ENCODE assay signal across 29 mouse cellular contexts in the genomic region with DNA sequence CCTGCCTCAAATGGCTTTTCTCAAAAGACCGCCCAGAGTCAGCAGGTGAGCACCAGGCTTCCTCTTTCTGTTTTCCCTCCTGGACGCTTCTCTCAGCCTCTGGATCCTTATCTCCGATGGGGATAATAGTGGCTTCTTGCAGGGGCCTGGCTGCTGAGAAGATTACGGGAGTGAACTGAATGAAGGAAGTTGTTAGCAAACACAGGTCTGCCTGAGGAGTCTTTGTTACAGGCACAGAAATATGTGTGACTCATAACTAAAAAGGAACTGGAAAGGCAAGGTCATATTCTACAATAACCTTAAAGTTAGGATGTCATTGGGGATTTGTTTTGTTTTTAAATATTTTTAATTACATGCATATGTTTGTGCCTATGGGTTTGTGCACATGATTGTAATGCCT. TPM values are rescaled to one million over a fixed set of nuclear protein-coding genes. Genes with fewer than 3 reads are reported as not detected.
DNase-seq lines count a peak whose midpoint lies in the region; ATAC-seq and TF ChIP-seq lines count a peak whose summit lies in the region.
"Had no signal": no experiment of that assay in that cellular context is flagged by ENCODE, and none has a peak within 500 bp of the region (broad histone marks: within the 10 kb centered on the region; RNA-seq: fewer than 3 reads in every experiment).

No protein-coding gene starts in this region.

- TF ChIP-seq CTCF in intestine, postnatal 0 days (IDR thresholded peaks at IDR 0.05; ENCODE audit: low read depth) = no peak
- TF ChIP-seq CTCF in ES-Bruce4 (IDR thresholded peaks at IDR 0.05; ENCODE audit: low read depth, low read length) = no peak

- no peaks in the 10 kb centered on the region for H3K9me3 ChIP-seq in intestine, embryonic 15.5 days
- no peaks in the 10 kb centered on the region for H3K9me3 ChIP-seq in intestine, postnatal 0 days (ENCODE audit: control insufficient read depth)
- no peaks in the 10 kb centered on the region for H3K9me3 ChIP-seq in ES-Bruce4 (replicated peaks; ENCODE audit: control insufficient read depth, insufficient read depth, low read length, poor library complexity, severe bottlenecking)
- H3K9me3 ChIP-seq: G1E; heart, embryonic 13.5 days; limb, embryonic 13.5 days; lung, embryonic 15.5 days; midbrain, embryonic 15.5 days had no signal

- H3K4me1 ChIP-seq in intestine, embryonic 15.5 days (replicated peaks) = peaks cover 3% of the 10 kb centered on the region
- H3K4me1 ChIP-seq in intestine, postnatal 0 days (replicated peaks; ENCODE audit: control insufficient read depth, insufficient read depth, low read length) = no peaks in the 10 kb centered on the region
- H3K4me1 ChIP-seq in ES-Bruce4 (ENCODE audit: control insufficient read depth, insufficient read depth, low read length) = peaks cover 9% of the 10 kb centered on the region

- WGBS in intestine, embryonic 15.5 days = 53% methylated on average over 4 of the region's 4 CpGs
- WGBS in intestine, postnatal 0 days = 35% methylated on average over 4 of the region's 4 CpGs

- DNase-seq in induced T-regulatory cell, adult 2 months (ENCODE audit: low read depth) = peak; percentile 41
- no peak for DNase-seq in right cerebral cortex, postnatal 36 days (ENCODE audit: low spot score in 2 of 2)
- no peak for DNase-seq in heart, adult 18-20 months
- DNase-seq in kidney, adult 11 months = no peak
- DNase-seq: adrenal gland, postnatal 10 days; cerebellum, adult 11 months; cerebellum, adult 9-10 months; cerebellum, postnatal 36 days; gastrocnemius, postnatal 25 days; heart, adult 2 months; heart, postnatal 10 days; kidney, adult 8-10 months; kidney, postnatal 14 days; layer of hippocampus, adult 9-11 months; lung, postnatal 4 days; right cerebral cortex, adult 18-20 months; right cerebral cortex, postnatal 4 days had no signal

- no peak for TF ChIP-seq POLR2A in ES-Bruce4 (IDR thresholded peaks at IDR 0.05; ENCODE audit: insufficient read depth, low read length)

- H3K4me3 ChIP-seq in intestine, embryonic 15.5 days (replicated peaks) = no peak overlapping the region
- H3K4me3 ChIP-seq in intestine, postnatal 0 days (ENCODE audit: low read depth, low read length) = no peak overlapping the region
- H3K4me3 ChIP-seq in ES-Bruce4 (ENCODE audit: low read depth, low read length) = no peak overlapping the region
- H3K4me3 ChIP-seq: heart, adult 2 months; heart, embryonic 13.5 days; limb, embryonic 13.5 days; lung, embryonic 15.5 days; midbrain, embryonic 15.5 days had no signal

- H3K27ac ChIP-seq in intestine, embryonic 15.5 days = no peak overlapping the region
- no peak overlapping the region for H3K27ac ChIP-seq in intestine, postnatal 0 days (ENCODE audit: low read depth, low read length)
- H3K27ac ChIP-seq in ES-Bruce4 (ENCODE audit: insufficient read depth, low read length) = peak overlapping the region; percentile 40
- H3K27ac ChIP-seq: heart, adult 2 months; heart, embryonic 13.5 days; hindbrain, embryonic 14.5 days; limb, embryonic 13.5 days; lung, embryonic 15.5 days; midbrain, embryonic 15.5 days had no signal

- 0 out of 2 replicates have a peak, but pooled peaks have one; percentile 31 for ATAC-seq in intestine, embryonic 15.5 days
- ATAC-seq in intestine, postnatal 0 days = no peak
- ATAC-seq: forebrain, embryonic 14.5 days; midbrain, embryonic 15.5 days; Patski had no signal

- no peaks in the 10 kb centered on the region for H3K27me3 ChIP-seq in intestine, embryonic 15.5 days (replicated peaks)
- H3K27me3 ChIP-seq in intestine, postnatal 0 days (replicated peaks; ENCODE audit: control insufficient read depth, insufficient read depth, low read length) = no peaks in the 10 kb centered on the region
- H3K27me3 ChIP-seq in ES-Bruce4 (ENCODE audit: control insufficient read depth, insufficient read depth, low read length, poor library complexity, severe bottlenecking) = no peaks in the 10 kb centered on the region
- H3K27me3 ChIP-seq: limb, embryonic 13.5 days; lung, embryonic 15.5 days; midbrain, embryonic 15.5 days; Patski had no signal

- no peaks in the 10 kb centered on the region for H3K36me3 ChIP-seq in intestine, embryonic 15.5 days
- no peaks in the 10 kb centered on the region for H3K36me3 ChIP-seq in intestine, postnatal 0 days (ENCODE audit: control insufficient read depth, insufficient read depth)
- H3K36me3 ChIP-seq in ES-Bruce4 (ENCODE audit: control insufficient read depth, insufficient read depth, low read length, poor library complexity, severe bottlenecking) = no peaks in the 10 kb centered on the region
- H3K36me3 ChIP-seq: G1E; heart, embryonic 13.5 days; limb, embryonic 13.5 days; lung, embryonic 15.5 days; midbrain, embryonic 15.5 days had no signal

- H3K9ac ChIP-seq in intestine, embryonic 15.5 days = no peak overlapping the region
- no peak overlapping the region for H3K9ac ChIP-seq in intestine, postnatal 0 days (ENCODE audit: low read depth, low read length)
- peak overlapping the region; percentile 7 for H3K9ac ChIP-seq in ES-Bruce4 (ENCODE audit: low read depth, poor library complexity, severe bottlenecking)
- H3K9ac ChIP-seq: heart, embryonic 13.5 days; hindbrain, embryonic 14.5 days; limb, embryonic 13.5 days; lung, embryonic 15.5 days; midbrain, embryonic 15.5 days had no signal

- 0 out of 2 replicates have a peak, but pooled peaks have one; percentile 21 for TF ChIP-seq EP300 in ES-Bruce4 (IDR thresholded peaks at IDR 0.05; ENCODE audit: insufficient read depth, low read depth, low read length)

- H3K4me2 ChIP-seq in intestine, embryonic 15.5 days (replicated peaks) = no peak overlapping the region
- H3K4me2 ChIP-seq in intestine, postnatal 0 days (replicated peaks; ENCODE audit: low read depth) = no peak overlapping the region
- H3K4me2 ChIP-seq: heart, embryonic 13.5 days; hindbrain, embryonic 14.5 days; limb, embryonic 13.5 days; liver, embryonic 11.5 days; lung, embryonic 15.5 days; midbrain, embryonic 15.5 days had no signal

RNA-seq across cellular contexts. Expression of a gene that starts 48.6 kb away (rescaled TPM):
- polyA plus RNA-seq in intestine, embryonic 15.5 days (2015; fragmentation: Nextera tagmentation; extraction: Ambion mirVana) = 12.4 and 16.5 TPM in 2 replicates
- polyA plus RNA-seq in intestine, postnatal 0 days (2015; fragmentation: Nextera tagmentation; extraction: Ambion mirVana) = 6.8 and 7.2 TPM in 2 replicates
- polyA plus RNA-seq in ES-Bruce4 (2011; ENCODE audit: insufficient read depth, insufficient read length, low read depth, missing spikeins) = 94.4 and 98.1 TPM in 2 replicates
- total RNA-seq in heart, adult 18-20 months (2021) = 10 to 100 TPM in 1 of 2 experiments, 1 to 10 TPM in 1; 9.0 to 10.9 TPM
